Mouse (Mus musculus) liver, embryonic 14.5 days (tissue): ENCODE results near the gene Nedd4.

Source experiments
- CTCF ChIP-seq: IDR thresholded peaks from 2 replicates; pipeline ENCODE4 v1.5.1; 2016; ENCODE audit warnings: antibody characterized with exemption, low read depth, control low read depth
- EP300 ChIP-seq: IDR thresholded peaks from 2 replicates; pipeline ENCODE4 v1.6.1; 2016; ENCODE audit warnings: antibody characterized with exemption, low read depth

DNA sequence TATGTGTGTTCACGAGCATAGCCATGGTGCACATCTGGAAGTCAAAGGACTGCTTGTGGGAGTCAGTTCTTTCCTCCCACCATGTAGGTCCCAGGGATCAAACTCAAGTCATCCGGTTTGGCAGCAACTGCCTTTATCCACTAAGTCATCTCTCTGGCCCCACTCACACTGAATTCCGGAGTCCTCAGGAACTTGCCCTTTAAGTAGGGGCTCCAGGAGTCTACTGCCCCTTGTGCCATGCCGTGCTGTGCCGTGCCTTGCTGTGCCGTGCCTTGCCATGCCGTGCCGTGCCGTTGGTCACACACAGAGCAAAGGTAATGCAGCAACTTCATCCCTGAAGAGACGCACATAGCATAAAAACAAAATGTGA lies 129.1 kb downstream of the Nedd4 start:
- TF ChIP-seq CTCF (no peak), EP300 (no peak)
